Mouse (Mus musculus): ENCODE results near the gene Vmn1r210. TPM values are rescaled to one million over a fixed set of nuclear protein-coding genes. Genes with fewer than 3 reads are reported as not detected.
"Not testable (repeated sequence)": the region's sequence is repeated elsewhere in the genome, so short reads cannot be mapped to it uniquely, and the experiment has no call there.

Gene Vmn1r210
- not detected in 2 replicates for polyA plus RNA-seq (2011; ENCODE audit: insufficient read depth, insufficient read length, low read depth, missing spikeins)

GRCm38 (mm10) chr13:22831248-22831647 lies at the start of gene Vmn1r210:
Gene Vmn1r210, minus strand, starts transcription at chr13:22831348.
- Histone ChIP-seq H3K27ac (ENCODE audit: insufficient read depth, low read length) (no peak within 1 kb of the TSS), H3K9me3 (replicated peaks; ENCODE audit: control insufficient read depth, insufficient read depth, low read length, poor library complexity, severe bottlenecking) (no peaks in the 10 kb centered on the region), H3K4me3 (ENCODE audit: low read depth, low read length) (no peak within 1 kb of the TSS), H3K4me1 (ENCODE audit: control insufficient read depth, insufficient read depth, low read length) (no peaks in the 10 kb centered on the region), H3K36me3 (ENCODE audit: control insufficient read depth, insufficient read depth, low read length, poor library complexity, severe bottlenecking) (no peaks in the 10 kb centered on the region), H3K27me3 (ENCODE audit: control insufficient read depth, insufficient read depth, low read length, poor library complexity, severe bottlenecking) (no peaks in the 10 kb centered on the region), H3K9ac (ENCODE audit: low read depth, poor library complexity, severe bottlenecking) (no peak within 1 kb of the TSS)
- TF ChIP-seq POLR2A (IDR thresholded peaks at IDR 0.05; ENCODE audit: insufficient read depth, low read length): no peak
- TF ChIP-seq EP300 (IDR thresholded peaks at IDR 0.05; ENCODE audit: insufficient read depth, low read depth, low read length): no peak
- no peak for TF ChIP-seq CTCF (IDR thresholded peaks at IDR 0.05; ENCODE audit: low read depth, low read length)

GRCm38 (mm10) chr13:22879257-22879656 lies 48.1 kb upstream of the Vmn1r210 start:
- Histone ChIP-seq H3K4me3 (ENCODE audit: low read depth, low read length) (no peak overlapping the region), H3K36me3 (ENCODE audit: control insufficient read depth, insufficient read depth, low read length, poor library complexity, severe bottlenecking) (no peaks in the 10 kb centered on the region), H3K27me3 (ENCODE audit: control insufficient read depth, insufficient read depth, low read length, poor library complexity, severe bottlenecking) (no peaks in the 10 kb centered on the region), H3K27ac (ENCODE audit: insufficient read depth, low read length) (no peak overlapping the region), H3K9me3 (replicated peaks; ENCODE audit: control insufficient read depth, insufficient read depth, low read length, poor library complexity, severe bottlenecking) (no peaks in the 10 kb centered on the region), H3K9ac (ENCODE audit: low read depth, poor library complexity, severe bottlenecking) (no peak overlapping the region), H3K4me1 (ENCODE audit: control insufficient read depth, insufficient read depth, low read length) (no peaks in the 10 kb centered on the region)
- TF ChIP-seq POLR2A (IDR thresholded peaks at IDR 0.05; ENCODE audit: insufficient read depth, low read length): no peak
- no peak for TF ChIP-seq EP300 (IDR thresholded peaks at IDR 0.05; ENCODE audit: insufficient read depth, low read depth, low read length)
- TF ChIP-seq CTCF (IDR thresholded peaks at IDR 0.05; ENCODE audit: low read depth, low read length): no peak

GRCm38 (mm10) chr13:22857461-22857860 lies 26.3 kb upstream of the Vmn1r210 start, which contains the start of gene Vmn1r211:
Gene Vmn1r211, minus strand, starts transcription at chr13:22857561.
- peaks cover 5% of the 10 kb centered on the region for H3K4me1 ChIP-seq (ENCODE audit: control insufficient read depth, insufficient read depth, low read length)
- H3K27me3 ChIP-seq (ENCODE audit: control insufficient read depth, insufficient read depth, low read length, poor library complexity, severe bottlenecking): no peaks in the 10 kb centered on the region
- H3K4me3 ChIP-seq (ENCODE audit: low read depth, low read length): no peak within 1 kb of the TSS
- no peak within 1 kb of the TSS for H3K27ac ChIP-seq (ENCODE audit: insufficient read depth, low read length)
- no peaks in the 10 kb centered on the region for H3K36me3 ChIP-seq (ENCODE audit: control insufficient read depth, insufficient read depth, low read length, poor library complexity, severe bottlenecking)
- H3K9ac ChIP-seq (ENCODE audit: low read depth, poor library complexity, severe bottlenecking): no peak within 1 kb of the TSS
- no peaks in the 10 kb centered on the region for H3K9me3 ChIP-seq (replicated peaks; ENCODE audit: control insufficient read depth, insufficient read depth, low read length, poor library complexity, severe bottlenecking)
- TF ChIP-seq CTCF (IDR thresholded peaks at IDR 0.05; ENCODE audit: low read depth, low read length) (no peak), POLR2A (IDR thresholded peaks at IDR 0.05; ENCODE audit: insufficient read depth, low read length) (no peak), EP300 (IDR thresholded peaks at IDR 0.05; ENCODE audit: insufficient read depth, low read depth, low read length) (no peak)

- Histone ChIP-seq H3K9ac (ENCODE audit: low read depth, poor library complexity, severe bottlenecking) (no peak overlapping the region), H3K4me3 (ENCODE audit: low read depth, low read length) (no peak overlapping the region), H3K4me1 (ENCODE audit: control insufficient read depth, insufficient read depth, low read length) (no peaks in the 10 kb centered on the region), H3K27me3 (ENCODE audit: control insufficient read depth, insufficient read depth, low read length, poor library complexity, severe bottlenecking) (no peaks in the 10 kb centered on the region), H3K36me3 (ENCODE audit: control insufficient read depth, insufficient read depth, low read length, poor library complexity, severe bottlenecking) (no peaks in the 10 kb centered on the region), H3K9me3 (replicated peaks; ENCODE audit: control insufficient read depth, insufficient read depth, low read length, poor library complexity, severe bottlenecking) (no peaks in the 10 kb centered on the region), H3K27ac (ENCODE audit: insufficient read depth, low read length) (no peak overlapping the region)
- no peak for TF ChIP-seq POLR2A (IDR thresholded peaks at IDR 0.05; ENCODE audit: insufficient read depth, low read length)
- no peak for TF ChIP-seq EP300 (IDR thresholded peaks at IDR 0.05; ENCODE audit: insufficient read depth, low read depth, low read length)
- TF ChIP-seq CTCF (IDR thresholded peaks at IDR 0.05; ENCODE audit: low read depth, low read length): no peak
Observed at GRCm38 (mm10) chr13:22854760-22855159, 23.6 kb upstream of the Vmn1r210 start.

GRCm38 (mm10) chr13:22846798-22847197 lies 15.7 kb upstream of the Vmn1r210 start:
- H3K4me3 ChIP-seq (ENCODE audit: low read depth, low read length): no peak overlapping the region
- TF ChIP-seq POLR2A (IDR thresholded peaks at IDR 0.05; ENCODE audit: insufficient read depth, low read length) (no peak), EP300 (IDR thresholded peaks at IDR 0.05; ENCODE audit: insufficient read depth, low read depth, low read length) (no peak), CTCF (IDR thresholded peaks at IDR 0.05; ENCODE audit: low read depth, low read length) (no peak)

GRCm38 (mm10) chr13:22844304-22844703 lies 13.2 kb upstream of the Vmn1r210 start:
- H3K27ac ChIP-seq (ENCODE audit: insufficient read depth, low read length): peak overlapping the region; percentile 79; the same call in 1 of the 2 replicates
- H3K27me3 ChIP-seq (ENCODE audit: control insufficient read depth, insufficient read depth, low read length, poor library complexity, severe bottlenecking); H3K4me3 ChIP-seq (ENCODE audit: low read depth, low read length); H3K4me1 ChIP-seq (ENCODE audit: control insufficient read depth, insufficient read depth, low read length); H3K9ac ChIP-seq (ENCODE audit: low read depth, poor library complexity, severe bottlenecking); H3K9me3 ChIP-seq (replicated peaks; ENCODE audit: control insufficient read depth, insufficient read depth, low read length, poor library complexity, severe bottlenecking); H3K36me3 ChIP-seq (ENCODE audit: control insufficient read depth, insufficient read depth, low read length, poor library complexity, severe bottlenecking): not testable (repeated sequence)
- 0 out of 2 replicates have a peak, but pooled peaks have one; percentile 4 for TF ChIP-seq EP300 (IDR thresholded peaks at IDR 0.05; ENCODE audit: insufficient read depth, low read depth, low read length)

More at GRCm38 (mm10) chr13:22846798-22847197, 15.7 kb upstream of the Vmn1r210 start:
- H3K9ac ChIP-seq (ENCODE audit: low read depth, poor library complexity, severe bottlenecking): no peak overlapping the region
- peaks cover 3% of the 10 kb centered on the region; the same call in 1 of the 2 replicates for H3K9me3 ChIP-seq (replicated peaks; ENCODE audit: control insufficient read depth, insufficient read depth, low read length, poor library complexity, severe bottlenecking)
- no peaks in the 10 kb centered on the region for H3K27me3 ChIP-seq (ENCODE audit: control insufficient read depth, insufficient read depth, low read length, poor library complexity, severe bottlenecking)
- H3K36me3 ChIP-seq (ENCODE audit: control insufficient read depth, insufficient read depth, low read length, poor library complexity, severe bottlenecking): no peaks in the 10 kb centered on the region
- peaks cover 2% of the 10 kb centered on the region for H3K4me1 ChIP-seq (ENCODE audit: control insufficient read depth, insufficient read depth, low read length)
- H3K27ac ChIP-seq (ENCODE audit: insufficient read depth, low read length): no peak overlapping the region
